Mouse (Mus musculus): ENCODE data around the gene Nebl. TPM values are rescaled to one million over a fixed set of nuclear protein-coding genes. Genes with fewer than 3 reads are reported as not detected.

The Nebl gene
- polyA plus RNA-seq, 1 experiment from 2014 or later: 168 TPM

GRCm38 (mm10) chr2:17524205-17524978 is 206.9 kb downstream of the Nebl start:
- no peak for DNase-seq (ENCODE audit: low spot score)

GRCm38 (mm10) chr2:17523791-17524190 is 207.5 kb downstream of the Nebl start:
- no peak for DNase-seq (ENCODE audit: low spot score)

- no peak for DNase-seq (ENCODE audit: low spot score)
Observed at GRCm38 (mm10) chr2:17515686-17516085, 215.6 kb downstream of the Nebl start.

- no peak for DNase-seq (ENCODE audit: low spot score)
Observed at GRCm38 (mm10) chr2:17514765-17515164, 216.5 kb downstream of the Nebl start.

- no peak for DNase-seq (ENCODE audit: low spot score)
Observed at GRCm38 (mm10) chr2:17509942-17510341, 221.3 kb downstream of the Nebl start.

GRCm38 (mm10) chr2:17507362-17507761 is 223.9 kb downstream of the Nebl start:
- no peak for DNase-seq (ENCODE audit: low spot score)

GRCm38 (mm10) chr2:17504115-17504774 is 227.0 kb downstream of the Nebl start:
- DNase-seq (ENCODE audit: low spot score): no peak

- DNase-seq (ENCODE audit: low spot score): no peak
Observed at GRCm38 (mm10) chr2:17501075-17501474, 230.2 kb downstream of the Nebl start.

- DNase-seq (ENCODE audit: low spot score): no peak
Observed at GRCm38 (mm10) chr2:17465517-17466174, 265.6 kb downstream of the Nebl start.

GRCm38 (mm10) chr2:17460434-17460833 is 270.8 kb downstream of the Nebl start:
- DNase-seq (ENCODE audit: low spot score): no peak

- no peak for DNase-seq (ENCODE audit: low spot score)
Observed at GRCm38 (mm10) chr2:17453676-17454075, 277.6 kb downstream of the Nebl start.

GRCm38 (mm10) chr2:17448341-17448740 is 282.9 kb downstream of the Nebl start:
- no peak for DNase-seq (ENCODE audit: low spot score)

- DNase-seq (ENCODE audit: low spot score): no peak
Observed at GRCm38 (mm10) chr2:17443581-17443980, 287.7 kb downstream of the Nebl start.

GRCm38 (mm10) chr2:17438317-17438716 is 292.9 kb downstream of the Nebl start:
- no peak for DNase-seq (ENCODE audit: low spot score)

GRCm38 (mm10) chr2:17436739-17437440 is 294.4 kb downstream of the Nebl start:
- DNase-seq (ENCODE audit: low spot score): no peak

GRCm38 (mm10) chr2:17435217-17435616 is 296.0 kb downstream of the Nebl start:
- DNase-seq (ENCODE audit: low spot score): no peak

- DNase-seq (ENCODE audit: low spot score): no peak
Observed at GRCm38 (mm10) chr2:17429028-17429427, 302.2 kb downstream of the Nebl start.

GRCm38 (mm10) chr2:17428156-17428555 is 303.1 kb downstream of the Nebl start:
- no peak for DNase-seq (ENCODE audit: low spot score)

GRCm38 (mm10) chr2:17422967-17423366 is 308.3 kb downstream of the Nebl start:
- DNase-seq (ENCODE audit: low spot score): peak; percentile 62

GRCm38 (mm10) chr2:17415347-17415746 is 315.9 kb downstream of the Nebl start:
- peak; percentile 18 for DNase-seq (ENCODE audit: low spot score)

GRCm38 (mm10) chr2:17414324-17414723 is 316.9 kb downstream of the Nebl start:
- peak; percentile 34 for DNase-seq (ENCODE audit: low spot score)
